Mouse (Mus musculus): ENCODE results near the gene Usp13. TPM values are rescaled to one million over a fixed set of nuclear protein-coding genes. Genes with fewer than 3 reads are reported as not detected.

The Usp13 gene
- polyA plus RNA-seq, 1 experiment, result 7.1 TPM

DNA sequence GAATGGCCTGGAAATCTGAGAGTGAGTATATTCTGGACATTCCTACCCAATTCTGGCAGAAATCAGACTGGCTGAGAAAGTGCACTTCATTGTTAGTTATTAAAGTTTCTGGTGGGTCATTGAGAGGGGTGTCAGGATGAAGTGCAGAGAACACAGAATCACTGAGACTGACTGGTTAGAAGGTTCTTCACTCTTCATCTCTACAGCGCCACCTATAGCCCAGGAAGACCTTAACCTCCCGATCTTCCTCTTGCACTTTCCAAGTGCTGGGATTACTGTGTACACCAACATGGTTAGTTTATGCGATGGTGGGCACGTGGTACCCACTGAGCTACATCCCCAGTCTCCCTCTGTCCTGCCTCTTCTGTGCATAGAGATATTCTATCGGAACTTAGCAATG, 130.1 kb downstream of the Usp13 start:
- DNase-seq (ENCODE audit: low read depth), result no peak
- no peak for TF ChIP-seq CTCF (IDR thresholded peaks at IDR 0.05; ENCODE audit: borderline replicate concordance, extremely low read depth, insufficient read depth, insufficient read length)
- no peak for TF ChIP-seq POLR2A (IDR thresholded peaks at IDR 0.05; ENCODE audit: borderline replicate concordance, extremely low read depth, insufficient read depth, insufficient read length, poor library complexity, severe bottlenecking)

DNA sequence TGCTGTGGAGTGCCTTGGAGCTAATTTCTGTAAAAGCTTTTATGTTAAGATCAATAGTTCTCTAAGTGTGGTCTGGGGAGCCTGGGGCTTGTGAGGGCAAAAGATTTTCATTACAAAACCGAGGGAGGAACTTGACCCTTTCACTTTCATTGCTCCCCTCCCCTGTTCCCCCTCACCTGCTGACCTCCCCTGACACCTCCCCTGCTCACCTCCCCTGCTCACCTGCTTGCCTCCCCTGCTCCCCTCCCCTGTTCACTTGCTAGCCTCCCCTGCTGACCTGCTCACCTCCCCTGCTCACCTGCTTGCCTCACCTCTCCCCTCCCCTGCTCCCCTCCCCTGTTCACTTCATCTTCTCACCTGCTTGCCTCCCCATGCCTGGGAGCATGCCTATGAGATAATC, 134.0 kb downstream of the Usp13 start:
- TF ChIP-seq CTCF (IDR thresholded peaks at IDR 0.05; ENCODE audit: borderline replicate concordance, extremely low read depth, insufficient read depth, insufficient read length), result no peak
- TF ChIP-seq POLR2A (IDR thresholded peaks at IDR 0.05; ENCODE audit: borderline replicate concordance, extremely low read depth, insufficient read depth, insufficient read length, poor library complexity, severe bottlenecking), result no peak
- no peak for DNase-seq (ENCODE audit: low read depth)

DNA sequence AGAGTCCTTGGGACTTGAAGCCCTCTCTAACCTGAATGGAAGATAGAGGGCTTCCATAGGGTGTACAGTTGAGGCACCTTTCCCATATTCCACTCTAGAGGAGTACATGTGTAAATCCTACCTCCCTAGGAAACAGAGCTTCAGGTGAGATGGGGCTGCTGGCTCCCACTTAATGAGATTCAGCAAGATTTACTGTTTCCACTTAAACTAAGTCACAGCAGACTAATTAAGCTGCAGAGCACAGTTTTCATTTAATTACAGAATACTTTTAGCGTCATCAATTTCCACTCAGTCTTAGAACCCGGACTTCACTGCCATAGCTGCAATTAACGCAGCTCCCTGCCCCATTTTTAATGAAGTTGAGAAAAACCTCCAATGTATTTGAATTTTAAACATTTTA, 144.1 kb downstream of the Usp13 start:
- no peak for TF ChIP-seq POLR2A (IDR thresholded peaks at IDR 0.05; ENCODE audit: borderline replicate concordance, extremely low read depth, insufficient read depth, insufficient read length, poor library complexity, severe bottlenecking)
- TF ChIP-seq CTCF (IDR thresholded peaks at IDR 0.05; ENCODE audit: borderline replicate concordance, extremely low read depth, insufficient read depth, insufficient read length), result no peak
- DNase-seq (ENCODE audit: low read depth), result peak; percentile 28

GRCm38 (mm10) chr3:32965528-32965927, 148.2 kb downstream of the Usp13 start:
- peak; percentile 69 for DNase-seq (ENCODE audit: low read depth)
- peak; percentile 56; the same call in 1 of the 2 replicates for TF ChIP-seq CTCF (IDR thresholded peaks at IDR 0.05; ENCODE audit: borderline replicate concordance, extremely low read depth, insufficient read depth, insufficient read length)
- TF ChIP-seq POLR2A (IDR thresholded peaks at IDR 0.05; ENCODE audit: borderline replicate concordance, extremely low read depth, insufficient read depth, insufficient read length, poor library complexity, severe bottlenecking), result no peak

DNA sequence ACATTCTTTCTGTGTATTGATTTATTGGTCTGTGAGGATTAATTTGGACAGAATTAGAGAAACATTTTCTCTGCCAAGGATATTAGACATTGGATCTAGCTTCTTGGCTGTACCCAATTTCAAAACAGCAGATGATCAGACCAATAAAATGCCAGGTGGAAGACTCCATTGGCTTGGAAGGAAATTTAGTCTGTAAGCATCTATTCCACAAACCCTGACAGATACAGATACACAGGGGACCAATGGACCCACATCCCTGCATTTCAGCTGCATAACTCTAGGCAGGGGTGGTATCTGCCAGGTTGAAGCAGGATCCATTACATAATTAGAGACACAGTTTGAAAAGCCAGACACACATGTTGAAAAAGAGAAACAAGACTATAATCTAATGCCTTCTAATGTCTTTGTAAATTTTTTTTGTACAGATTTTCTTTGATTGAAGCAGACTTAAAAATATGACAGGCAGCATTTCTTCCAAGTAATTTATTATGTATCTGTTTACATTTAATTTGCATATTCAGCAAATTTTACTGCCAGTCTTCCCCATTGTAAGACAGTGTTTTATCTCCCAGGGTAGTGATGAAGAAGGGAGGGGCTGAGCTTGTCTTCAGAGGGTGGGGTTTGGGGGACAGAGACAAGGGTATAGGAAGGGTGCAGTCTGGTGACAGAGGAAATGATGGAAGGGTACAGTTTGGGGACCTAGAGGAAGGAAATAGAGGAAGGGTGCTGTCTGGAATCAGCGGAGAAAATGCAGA, 151.5 kb downstream of the Usp13 start:
- peak; percentile 38 for DNase-seq (ENCODE audit: low read depth)
- TF ChIP-seq POLR2A (IDR thresholded peaks at IDR 0.05; ENCODE audit: borderline replicate concordance, extremely low read depth, insufficient read depth, insufficient read length, poor library complexity, severe bottlenecking) (no peak), CTCF (IDR thresholded peaks at IDR 0.05; ENCODE audit: borderline replicate concordance, extremely low read depth, insufficient read depth, insufficient read length) (no peak)

DNA sequence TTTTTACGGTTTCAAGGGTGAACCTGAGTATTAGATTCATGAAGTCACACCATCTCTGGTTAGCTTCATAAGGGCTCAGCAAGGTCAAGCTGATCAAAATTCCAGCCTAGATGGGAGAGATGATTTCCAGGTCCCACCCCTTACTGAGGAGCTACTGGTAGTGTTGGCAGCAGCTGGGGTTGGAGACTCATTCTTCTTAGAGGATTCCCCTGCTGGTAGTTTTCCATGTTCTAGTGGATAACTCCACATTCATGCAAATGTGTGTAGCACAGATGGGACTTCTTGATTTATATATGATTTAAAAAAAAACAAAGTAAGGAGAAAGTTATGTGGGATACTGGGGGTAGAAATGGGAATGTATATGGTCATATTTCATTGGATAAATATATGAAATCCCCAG, 152.9 kb downstream of the Usp13 start:
- no peak for DNase-seq (ENCODE audit: low read depth)
- TF ChIP-seq POLR2A (IDR thresholded peaks at IDR 0.05; ENCODE audit: borderline replicate concordance, extremely low read depth, insufficient read depth, insufficient read length, poor library complexity, severe bottlenecking), result no peak
- no peak for TF ChIP-seq CTCF (IDR thresholded peaks at IDR 0.05; ENCODE audit: borderline replicate concordance, extremely low read depth, insufficient read depth, insufficient read length)

DNA sequence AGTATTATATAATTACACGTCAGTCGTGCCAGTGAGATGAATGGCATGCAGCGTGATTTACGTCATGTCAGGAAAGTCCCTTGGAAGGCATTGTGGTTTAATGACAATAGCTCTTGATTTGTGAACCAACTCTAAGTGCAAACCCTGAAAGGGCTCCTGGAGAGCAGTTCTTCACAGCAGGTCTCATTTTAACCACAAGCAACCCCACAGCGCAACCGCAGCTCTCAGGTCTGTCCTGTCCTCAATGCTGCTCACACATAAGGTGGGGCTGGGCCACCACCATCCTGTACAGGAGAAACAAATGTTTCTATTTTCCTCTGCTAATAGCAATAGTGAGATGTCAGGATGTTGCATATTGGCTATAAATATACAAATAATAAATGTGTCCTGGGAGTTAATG, 161.9 kb downstream of the Usp13 start:
- peak; percentile 20 for DNase-seq (ENCODE audit: low read depth)
- TF ChIP-seq POLR2A (IDR thresholded peaks at IDR 0.05; ENCODE audit: borderline replicate concordance, extremely low read depth, insufficient read depth, insufficient read length, poor library complexity, severe bottlenecking) (no peak), CTCF (IDR thresholded peaks at IDR 0.05; ENCODE audit: borderline replicate concordance, extremely low read depth, insufficient read depth, insufficient read length) (no peak)

DNA sequence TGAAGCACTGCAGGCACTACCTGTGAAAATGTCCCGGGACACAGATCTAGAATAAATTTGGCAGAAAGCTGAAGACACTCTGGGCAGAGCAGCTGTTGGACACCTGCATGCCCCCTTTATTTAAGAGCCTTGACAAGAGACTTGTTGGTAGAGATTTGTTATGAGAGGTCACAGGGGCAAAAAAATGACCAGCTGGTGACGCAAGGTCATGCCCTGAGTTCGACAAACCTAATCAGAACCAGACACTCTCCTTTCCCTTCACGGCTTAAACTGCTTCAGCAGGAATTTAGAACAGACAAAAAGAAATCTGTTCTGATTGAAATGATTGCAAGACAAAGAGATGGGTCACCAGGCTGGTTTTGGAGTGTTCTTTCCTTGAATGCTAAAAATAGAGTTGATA, 162.6 kb downstream of the Usp13 start:
- DNase-seq (ENCODE audit: low read depth), result no peak
- TF ChIP-seq POLR2A (IDR thresholded peaks at IDR 0.05; ENCODE audit: borderline replicate concordance, extremely low read depth, insufficient read depth, insufficient read length, poor library complexity, severe bottlenecking), result no peak
- no peak for TF ChIP-seq CTCF (IDR thresholded peaks at IDR 0.05; ENCODE audit: borderline replicate concordance, extremely low read depth, insufficient read depth, insufficient read length)

- DNase-seq (ENCODE audit: low read depth), result no peak
- TF ChIP-seq POLR2A (IDR thresholded peaks at IDR 0.05; ENCODE audit: borderline replicate concordance, extremely low read depth, insufficient read depth, insufficient read length, poor library complexity, severe bottlenecking), result no peak
Observed at GRCm38 (mm10) chr3:32985141-32985540, 167.8 kb downstream of the Usp13 start.

Other genes starting within 250 kb of the Usp13 start
- 65.1 and 68.9 TPM in 2 replicates for gene Gnb4, start 201.0 kb upstream of the Usp13 start, polyA plus RNA-seq (2012; rRNA removed)
- 51.8 and 61.7 TPM in 2 replicates for gene Actl6a, start 111.2 kb upstream of the Usp13 start, polyA plus RNA-seq (2012; rRNA removed)
- gene Ndufb5, start 80.6 kb upstream of the Usp13 start, polyA plus RNA-seq (2012; rRNA removed), result 210 and 260 TPM in 2 replicates
- gene Mrpl47, start 79.9 kb upstream of the Usp13 start, polyA plus RNA-seq (2012; rRNA removed), result 12.6 and 15.8 TPM in 2 replicates

All from brain, embryonic 14.5 days (tissue).